Mouse (Mus musculus) bone marrow, adult 2 months (tissue): ENCODE results near the gene Dnah17. TPM values are rescaled to one million over a fixed set of nuclear protein-coding genes. Genes with fewer than 3 reads are reported as not detected.
A peak's percentile ranks its signal among the peaks of the same experiment; 100 is the strongest.

Experiments used
- H3K27ac ChIP-seq: fragments of 200-500 bp; 2 replicates; pipeline ENCODE4 v1.5.1; 2012; ENCODE audit warnings: low read depth, mild to moderate bottlenecking, control low read depth, inconsistent platforms, low read length; ENCODE audit not compliant: control insufficient read depth, poor library complexity, insufficient read depth
- H3K4me1 ChIP-seq: fragments of 200-500 bp; 2 replicates; pipeline ENCODE4 v1.6.1; 2011; ENCODE audit warnings: low read length; ENCODE audit not compliant: control insufficient read depth, insufficient read depth
- H3K4me3 ChIP-seq: fragments of 200-500 bp; replicated peaks from 2 replicates; pipeline ENCODE3; 2011; ENCODE audit warnings: mild to moderate bottlenecking, low read depth, low read length, control low read depth; ENCODE audit not compliant: control insufficient read depth
- CTCF ChIP-seq: fragments of 200-500 bp; IDR thresholded peaks from 2 replicates; pipeline ENCODE4 v1.5.1; 2011; ENCODE audit warnings: low read length, control low read depth; ENCODE audit not compliant: control insufficient read depth, insufficient read depth
- POLR2A ChIP-seq: fragments of 200-500 bp; IDR thresholded peaks from 2 replicates; pipeline ENCODE4 v1.6.1; 2011; ENCODE audit warnings: low read depth, mild to moderate bottlenecking, control low read depth, low read length, borderline replicate concordance; ENCODE audit not compliant: control insufficient read depth
- WGBS: fragments of 180-500 bp; shearing (Covaris S2); methylation state at CpG from one replicate; pipeline ENCODE4 v1.1.7; 2018; 5-methylcytosine and 5-hydroxymethylcytosine counted together
- polyA plus RNA-seq: library from polyadenylated mRNA; stranded (reverse); fragments of >200 nt; gene quantifications from 2 replicates; pipeline ENCODE4 v1.2.4, GENCODE M21; 2011; ENCODE audit warnings: low replicate concordance; ENCODE audit not compliant: missing spikeins, insufficient read depth, insufficient read length

Gene Dnah17
- polyA plus RNA-seq, result 0.56 and 1.6 TPM in 2 replicates

DNA sequence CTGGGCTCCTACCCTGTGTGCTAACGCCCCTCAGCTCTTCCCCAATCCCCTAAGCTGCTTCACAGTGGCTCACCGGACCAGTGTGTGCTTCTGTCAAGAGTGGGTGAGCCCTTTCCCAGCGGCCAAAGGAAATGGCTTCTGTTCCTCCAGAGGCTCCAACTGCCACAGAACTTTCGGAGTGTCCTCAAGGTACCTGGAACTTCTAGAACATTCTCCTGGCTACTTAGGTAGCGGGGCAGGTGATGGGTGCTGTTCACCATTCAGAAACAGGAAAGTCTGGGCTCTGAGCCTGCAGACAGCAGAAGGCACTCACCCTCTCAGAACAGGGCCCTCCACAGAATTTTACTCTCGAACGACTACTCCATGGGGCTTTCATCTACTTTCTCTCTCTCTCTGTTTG is at the start of gene Dnah17:
Gene Dnah17, minus strand, starts transcription at position 101 of the 400 bp plus-strand sequence.
- WGBS, result 73% methylated on average over 7 of the region's 7 CpGs
- no peak within 1 kb of the TSS; the same call in 1 of the 2 replicates for H3K27ac ChIP-seq
- TF ChIP-seq CTCF, result no peak
- TF ChIP-seq POLR2A, result no peak
- peaks cover 2% of the 10 kb centered on the region; the same call in 1 of the 2 replicates for H3K4me1 ChIP-seq
- no peak within 1 kb of the TSS for H3K4me3 ChIP-seq

DNA sequence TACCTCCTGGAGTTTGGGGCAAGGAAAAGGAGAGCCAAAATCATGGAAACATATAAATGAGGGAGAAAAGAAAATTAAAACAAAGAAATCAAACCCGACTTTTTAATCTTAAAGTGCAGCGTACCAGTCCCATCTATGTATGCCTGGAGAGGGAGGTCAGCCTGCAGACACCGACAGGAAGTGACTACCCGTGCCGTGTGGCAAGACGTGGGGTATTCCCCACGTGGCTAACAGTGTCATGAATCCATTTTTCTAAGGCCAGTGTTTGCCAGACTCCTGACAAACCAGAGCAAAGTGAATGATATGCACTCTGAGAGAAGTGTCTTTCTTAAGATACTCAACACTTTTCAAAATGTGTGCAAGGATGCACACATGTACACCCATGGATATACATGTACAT is 49.8 kb upstream of the Dnah17 start:
- H3K4me1 ChIP-seq, result peaks cover 10% of the 10 kb centered on the region; the same call in 1 of the 2 replicates
- H3K27ac ChIP-seq, result no peak overlapping the region
- 19% methylated on average over 7 of the region's 7 CpGs for WGBS
- TF ChIP-seq POLR2A, result no peak
- no peak for TF ChIP-seq CTCF
- H3K4me3 ChIP-seq, result no peak overlapping the region

DNA sequence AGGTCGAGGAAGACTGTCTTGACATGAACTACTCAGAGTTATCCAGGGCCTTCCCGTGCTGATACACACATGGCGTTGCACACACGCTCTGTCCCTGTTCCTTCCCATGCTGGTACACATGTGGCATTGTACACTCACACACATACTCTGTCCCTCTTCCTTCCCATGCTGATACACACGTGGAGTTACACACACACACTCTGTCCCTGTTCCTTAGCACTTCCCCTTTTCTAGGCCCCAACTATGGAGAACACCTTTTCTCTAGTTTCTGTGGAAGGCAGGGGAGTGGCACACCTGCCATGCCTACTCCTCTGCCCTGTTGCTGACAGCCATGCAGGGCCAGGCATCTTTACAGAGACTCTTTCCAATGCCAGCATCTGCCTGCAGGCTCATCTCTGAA is 47.8 kb upstream of the Dnah17 start:
- Histone ChIP-seq H3K4me3 (no peak overlapping the region), H3K27ac (peak overlapping the region; percentile 19; the same call in 1 of the 2 replicates), H3K4me1 (peaks cover 7% of the 10 kb centered on the region; the same call in 1 of the 2 replicates)
- WGBS, result 45% methylated on average over 5 of the region's 5 CpGs
- TF ChIP-seq CTCF (no peak), POLR2A (no peak)

DNA sequence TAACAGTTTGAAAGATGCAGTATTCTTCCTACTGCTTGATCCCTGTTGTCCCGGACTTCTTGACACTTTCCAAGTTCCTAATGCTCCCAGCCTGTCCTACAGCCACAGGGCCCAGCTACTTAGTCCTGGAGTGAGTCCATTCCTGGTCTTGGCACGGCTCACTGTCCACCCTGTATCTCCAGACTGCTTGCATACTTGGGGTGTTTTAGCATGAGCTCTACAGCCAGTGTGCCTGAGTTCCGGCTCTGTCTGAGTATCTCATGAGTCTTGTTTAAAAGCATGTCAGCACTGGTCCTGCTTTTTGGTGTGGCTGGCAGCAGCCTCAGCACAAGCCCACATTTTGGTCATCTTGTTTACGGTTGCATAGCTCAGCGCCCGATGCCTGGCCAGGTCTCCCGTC is 44.3 kb upstream of the Dnah17 start:
- TF ChIP-seq POLR2A (no peak), CTCF (no peak)
- Histone ChIP-seq H3K4me3 (no peak overlapping the region), H3K27ac (no peak overlapping the region), H3K4me1 (peaks cover 2% of the 10 kb centered on the region; the same call in 1 of the 2 replicates)
- WGBS, result 86% methylated on average over 7 of the region's 7 CpGs

DNA sequence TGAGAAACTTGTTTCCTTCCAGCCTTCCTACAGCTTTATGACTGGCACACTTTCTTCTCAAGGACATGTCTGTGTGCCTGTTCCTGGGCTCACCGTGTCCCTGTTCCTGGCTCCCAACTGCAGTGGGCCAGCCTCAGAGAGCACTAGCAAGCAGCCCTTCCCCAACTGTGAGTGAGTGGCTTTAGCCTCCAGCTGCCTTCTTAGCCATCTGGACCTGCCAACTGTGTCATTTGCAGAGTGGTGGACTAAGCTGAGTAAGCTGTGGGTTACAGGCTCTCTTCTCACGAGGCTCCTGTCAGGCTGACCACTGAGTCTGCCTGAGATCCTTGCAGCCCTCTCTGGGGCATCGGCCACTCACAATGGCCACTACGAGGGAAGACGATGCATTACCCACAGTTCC is 42.3 kb upstream of the Dnah17 start:
- WGBS, result 77% methylated on average over 5 of the region's 5 CpGs
- H3K4me3 ChIP-seq, result no peak overlapping the region
- TF ChIP-seq POLR2A, result no peak
- no peak for TF ChIP-seq CTCF
- no peaks in the 10 kb centered on the region for H3K4me1 ChIP-seq
- no peak overlapping the region for H3K27ac ChIP-seq

DNA sequence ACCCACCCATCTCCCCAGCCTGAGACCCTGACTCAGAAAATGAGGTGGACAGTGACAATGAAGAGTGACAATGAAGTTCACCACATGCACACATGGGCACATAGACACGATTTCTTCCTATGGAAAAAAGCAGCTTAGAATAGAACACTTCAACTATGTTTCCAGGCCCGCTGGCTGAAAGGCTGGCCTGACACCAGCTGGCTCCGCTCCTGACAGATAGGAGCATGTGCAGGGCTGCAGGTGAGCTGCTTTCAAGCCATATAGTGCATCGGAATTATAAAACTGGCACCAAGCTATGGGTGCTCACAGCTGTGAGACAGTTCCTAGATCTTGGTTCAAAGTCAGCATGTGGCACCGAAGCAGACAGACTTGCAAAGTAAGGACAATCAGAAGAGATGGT is 39.9 kb upstream of the Dnah17 start:
- WGBS, result 87% methylated on average over 5 of the region's 5 CpGs
- H3K4me3 ChIP-seq, result no peak overlapping the region
- H3K27ac ChIP-seq, result no peak overlapping the region
- H3K4me1 ChIP-seq, result no peaks in the 10 kb centered on the region
- TF ChIP-seq CTCF (no peak), POLR2A (no peak)

DNA sequence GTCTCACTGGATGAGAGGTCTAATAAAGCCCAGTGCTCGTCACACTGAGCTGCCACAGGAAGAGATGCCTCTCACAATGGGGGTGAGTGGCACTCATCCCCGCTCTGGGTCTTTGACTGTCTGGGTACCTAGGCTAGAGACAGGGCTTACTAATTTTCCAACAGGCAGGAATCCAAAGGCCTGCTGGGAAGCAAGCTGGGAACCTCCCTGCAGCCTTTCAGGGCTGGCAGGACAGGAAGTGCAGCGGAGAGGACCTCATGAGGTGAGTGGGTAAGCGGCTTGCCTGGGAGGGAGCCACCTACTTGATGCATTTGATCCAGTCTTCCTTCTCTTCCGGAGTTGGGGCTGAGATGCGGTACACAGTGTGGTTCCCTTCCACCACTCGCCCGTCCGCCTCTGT is 38.3 kb upstream of the Dnah17 start:
- TF ChIP-seq POLR2A (no peak), CTCF (no peak)
- Histone ChIP-seq H3K4me1 (no peaks in the 10 kb centered on the region), H3K27ac (no peak overlapping the region), H3K4me3 (no peak overlapping the region)
- 91% methylated on average over 9 of the region's 9 CpGs for WGBS

DNA sequence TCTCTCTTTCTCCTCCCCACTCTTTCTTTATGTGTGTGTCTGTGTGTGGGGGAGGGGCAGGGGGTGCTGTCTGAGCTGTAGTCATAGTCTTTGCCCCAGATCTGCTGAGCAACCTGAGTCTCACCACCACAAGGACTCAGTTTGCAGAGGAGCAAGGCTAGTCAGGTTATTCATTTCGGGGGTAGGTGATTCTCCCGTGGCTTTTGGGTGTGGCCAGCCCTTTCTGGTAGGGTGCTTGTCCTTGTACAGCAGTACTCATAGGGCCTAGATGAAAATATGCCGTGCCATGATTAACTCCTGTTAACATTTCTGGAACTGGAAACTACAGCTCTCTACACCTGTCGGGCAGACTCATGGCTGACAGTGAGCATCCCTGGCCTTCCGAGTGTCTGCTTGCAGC is 36.2 kb upstream of the Dnah17 start:
- H3K4me3 ChIP-seq, result no peak overlapping the region
- WGBS, result 76% methylated on average over 5 of the region's 5 CpGs
- H3K27ac ChIP-seq, result no peak overlapping the region
- H3K4me1 ChIP-seq, result no peaks in the 10 kb centered on the region; the same call in 1 of the 2 replicates
- TF ChIP-seq POLR2A, result no peak
- TF ChIP-seq CTCF, result no peak

DNA sequence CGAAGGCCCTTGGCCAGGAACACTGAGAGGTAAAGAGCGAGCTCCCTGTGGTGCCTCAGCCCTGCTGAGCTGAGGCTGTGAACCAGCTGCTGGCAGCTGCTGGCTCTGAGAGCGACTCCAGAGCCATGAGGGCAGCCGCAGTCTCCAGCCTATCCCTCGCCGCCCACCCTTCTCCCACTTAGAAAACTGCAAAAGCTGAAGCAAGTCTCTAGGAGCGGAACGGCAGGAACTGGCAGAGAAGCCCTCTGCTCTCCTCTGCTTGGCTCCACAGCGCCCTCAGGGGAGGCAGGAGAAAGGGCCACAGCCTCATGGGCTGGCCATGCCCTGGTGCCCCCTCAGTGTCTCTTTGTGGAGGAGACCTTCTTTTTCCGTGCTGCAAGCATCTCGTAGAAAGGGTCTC is 35.2 kb upstream of the Dnah17 start:
- Histone ChIP-seq H3K4me3 (no peak overlapping the region), H3K4me1 (no peaks in the 10 kb centered on the region; the same call in 1 of the 2 replicates), H3K27ac (no peak overlapping the region)
- 89% methylated on average over 11 of the region's 11 CpGs for WGBS
- TF ChIP-seq POLR2A (no peak), CTCF (no peak)

DNA sequence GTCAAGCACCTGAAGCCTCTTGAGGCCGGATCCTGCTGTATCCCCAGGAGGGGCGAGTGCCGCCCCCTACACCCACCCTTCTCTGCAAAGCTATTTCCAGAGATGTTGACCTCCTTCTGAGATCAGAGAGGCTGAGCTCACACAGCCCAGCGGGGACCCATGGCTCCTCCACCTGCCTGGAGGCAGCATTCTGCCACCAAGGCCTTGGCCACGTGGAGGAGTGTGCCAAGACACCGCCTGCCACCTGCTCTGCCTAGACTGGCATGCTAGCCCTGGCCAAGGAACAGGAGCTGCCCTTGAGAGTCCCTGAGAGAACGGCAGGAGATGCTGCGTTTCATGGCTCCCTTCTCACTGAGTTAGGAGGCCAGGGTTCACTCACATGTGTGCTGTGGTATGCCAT is 34.1 kb upstream of the Dnah17 start:
- Histone ChIP-seq H3K4me3 (no peak overlapping the region), H3K27ac (no peak overlapping the region), H3K4me1 (no peaks in the 10 kb centered on the region; the same call in 1 of the 2 replicates)
- WGBS, result 84% methylated on average over 8 of the region's 8 CpGs
- no peak for TF ChIP-seq CTCF
- TF ChIP-seq POLR2A, result no peak
